Mouse (Mus musculus): ENCODE results near the gene Glt1d1.

Glt1d1 gene

DNA sequence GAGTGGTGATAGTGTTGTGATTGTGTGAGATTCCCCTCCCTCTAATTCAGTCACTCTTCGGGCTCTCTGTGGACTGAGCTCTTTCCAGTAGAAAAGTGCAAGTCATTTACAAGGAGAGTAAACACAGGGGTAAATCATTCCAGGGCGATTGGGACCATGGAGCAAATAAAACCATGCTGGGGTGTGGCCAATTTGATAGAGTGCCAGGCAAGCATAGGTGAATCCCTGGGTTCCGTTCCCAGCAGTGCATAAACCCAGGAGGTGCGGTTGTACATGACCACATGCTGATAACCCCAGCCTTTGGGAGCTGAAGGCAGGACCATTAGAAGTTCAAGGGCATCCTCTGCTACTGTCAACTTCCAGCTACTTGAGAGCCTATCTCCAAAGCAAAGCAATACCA is 1.1 kb downstream of the Glt1d1 start:
- DNase-seq: peak in 1 of 2 experiments; percentile 29

DNA sequence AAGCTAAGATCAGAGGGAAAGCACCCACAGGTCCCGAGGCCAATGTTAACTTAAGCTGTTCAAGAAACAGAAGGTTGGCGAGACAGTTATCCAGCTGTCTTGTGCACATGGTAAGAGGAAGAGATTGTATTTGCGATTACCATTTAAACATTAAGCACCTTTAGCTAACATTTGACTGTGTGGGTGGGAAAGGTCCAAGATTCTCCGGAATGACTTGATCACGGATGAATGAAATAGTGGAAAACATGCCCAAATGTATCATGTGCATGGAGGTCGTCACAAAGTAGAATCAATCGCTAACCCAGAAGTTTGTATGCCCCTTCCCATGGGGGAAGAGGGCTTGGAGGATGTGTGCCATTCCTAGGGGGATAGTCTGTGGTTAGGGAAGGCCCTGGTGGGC is 1.6 kb downstream of the Glt1d1 start:
- DNase-seq: no peak

DNA sequence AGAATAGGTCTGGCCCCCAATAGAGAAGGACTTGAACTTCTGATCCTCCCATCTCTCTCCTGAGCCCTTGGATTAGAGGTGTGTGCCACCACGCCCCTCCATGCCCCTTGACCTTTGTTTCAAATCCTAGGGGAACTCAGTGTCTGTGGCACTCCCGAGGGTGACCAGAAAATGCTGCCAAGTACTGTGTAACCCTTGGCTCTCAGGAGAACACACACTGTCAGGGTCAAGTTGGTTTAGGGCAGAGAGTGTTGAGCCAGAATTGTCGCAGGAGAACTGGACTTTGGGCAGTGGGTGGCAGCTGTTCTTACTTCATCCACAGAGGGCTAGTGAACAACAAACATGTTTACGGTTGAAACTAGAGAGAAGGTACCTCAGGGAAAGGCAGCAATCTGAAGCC is 5.6 kb downstream of the Glt1d1 start:
- DNase-seq: no peak

DNA sequence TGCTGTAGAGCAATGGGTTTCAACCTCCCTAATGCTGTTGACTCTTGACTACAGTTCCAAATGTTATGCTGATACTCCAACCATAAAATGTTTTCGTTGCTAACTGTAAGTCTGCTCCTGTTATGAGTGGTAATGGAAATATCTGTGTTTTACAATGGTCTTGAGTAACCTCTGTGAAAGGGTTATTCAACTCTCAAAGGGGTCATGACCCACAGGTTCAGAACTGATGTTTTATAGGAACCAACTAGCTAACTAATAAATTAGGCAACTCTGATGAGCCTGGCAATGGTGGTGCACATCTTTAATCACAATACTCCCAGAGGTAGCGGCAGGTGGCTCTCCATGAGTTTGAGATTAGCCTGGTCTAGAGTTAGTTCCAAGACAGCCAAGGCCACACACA is 6.1 kb downstream of the Glt1d1 start:
- DNase-seq: no peak

DNA sequence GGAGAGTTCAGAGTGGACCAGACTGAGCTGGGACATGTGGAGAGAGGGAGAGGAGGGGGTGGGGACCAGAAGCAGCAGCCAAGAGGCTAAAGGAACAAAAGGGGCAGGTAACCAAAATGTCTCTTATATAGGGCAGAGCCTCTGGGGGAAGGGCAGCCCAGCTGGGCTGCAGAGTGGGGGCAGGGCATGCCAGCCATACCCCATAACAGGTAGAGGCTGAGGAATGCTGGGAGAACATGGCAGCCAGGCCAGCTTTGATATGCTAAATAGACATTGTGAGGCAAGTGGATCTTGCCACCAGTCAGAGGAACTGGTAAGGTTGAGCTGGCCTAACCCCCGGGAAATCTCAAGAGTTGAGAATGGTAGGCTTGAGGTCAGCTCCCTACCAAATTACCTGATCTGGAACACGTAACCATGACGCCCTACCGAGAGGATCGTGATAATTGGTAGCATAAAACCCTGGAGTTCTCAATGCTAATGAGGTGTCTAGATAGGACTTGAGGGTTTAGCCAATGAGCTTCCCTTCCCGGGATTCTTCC is 7.1 kb downstream of the Glt1d1 start:
- no peak for DNase-seq

DNA sequence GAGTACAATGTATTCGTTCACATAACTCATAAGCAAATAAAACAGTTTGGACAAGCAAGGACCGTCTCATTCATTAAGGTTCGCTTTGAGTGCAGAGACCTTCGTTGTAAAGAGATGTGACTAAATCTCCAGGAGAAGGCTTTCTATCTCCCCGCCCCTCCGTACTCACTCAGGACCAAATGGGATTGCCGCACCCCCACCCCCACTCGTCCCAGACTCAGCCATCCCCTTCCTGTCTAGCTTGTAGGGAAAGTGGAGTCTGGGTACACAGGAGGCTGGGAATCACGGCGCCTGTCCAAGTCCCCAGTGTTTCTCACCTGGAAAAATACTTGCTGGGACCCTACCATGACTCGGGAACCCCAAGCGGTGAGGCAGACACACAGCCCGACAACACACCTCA is 7.6 kb downstream of the Glt1d1 start:
- no peak for DNase-seq

DNA sequence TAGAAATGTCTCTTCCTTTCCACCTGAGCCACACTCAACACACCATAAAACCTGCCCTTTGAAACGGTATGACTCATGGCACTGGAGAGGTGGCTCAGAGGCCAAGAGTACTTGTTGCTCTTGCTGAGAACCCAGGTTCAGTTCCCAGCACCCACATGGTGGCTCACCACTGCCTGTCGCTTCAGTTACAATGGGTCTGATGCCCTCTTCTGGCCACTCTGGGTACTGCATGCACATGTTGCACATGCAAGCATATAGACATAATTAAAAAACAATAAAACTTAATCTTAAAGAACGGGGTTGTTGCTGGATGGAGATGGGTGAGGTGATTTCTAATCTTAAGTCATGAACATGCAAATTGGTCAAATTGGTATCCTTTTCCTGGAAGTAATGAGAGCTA is 8.3 kb downstream of the Glt1d1 start:
- peak in 1 of 2 experiments; percentile 20 for DNase-seq

DNA sequence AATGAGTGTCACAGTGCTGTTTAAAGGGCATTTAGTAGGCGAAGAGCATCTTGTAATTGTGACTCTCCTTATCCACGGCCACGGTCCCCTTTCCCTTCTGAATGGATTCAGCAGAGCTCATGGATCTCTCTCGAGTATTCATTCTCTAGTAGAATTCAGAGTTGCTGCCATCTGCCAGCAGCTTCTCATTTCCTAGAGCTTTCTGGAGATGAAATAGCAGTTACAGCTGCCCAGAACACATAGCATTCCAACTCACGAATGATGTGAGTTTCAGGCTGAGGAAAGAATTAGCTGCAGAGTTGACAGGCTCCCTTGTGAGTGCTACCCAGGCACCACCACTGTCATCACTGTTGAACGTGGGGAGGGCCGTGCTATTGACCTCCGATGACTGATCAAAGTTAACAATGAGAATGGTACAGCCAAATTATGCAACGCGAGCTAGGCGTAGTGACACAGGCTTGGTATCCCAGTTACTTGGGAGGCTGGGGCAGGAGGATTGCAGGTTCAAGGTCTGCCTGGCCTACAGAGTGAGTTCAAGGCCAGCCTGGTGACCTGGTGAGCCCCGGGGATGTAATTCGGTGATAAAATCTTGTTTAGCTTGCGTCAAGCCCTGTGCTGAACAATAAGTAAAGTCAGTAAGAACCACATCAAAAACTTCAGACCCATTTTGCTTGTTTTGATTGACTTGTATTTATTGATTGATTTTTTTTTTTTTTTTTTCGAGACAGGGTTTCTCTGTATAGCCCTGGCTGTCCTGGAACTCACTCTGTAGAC is 9.3 kb downstream of the Glt1d1 start:
- no peak for DNase-seq

DNA sequence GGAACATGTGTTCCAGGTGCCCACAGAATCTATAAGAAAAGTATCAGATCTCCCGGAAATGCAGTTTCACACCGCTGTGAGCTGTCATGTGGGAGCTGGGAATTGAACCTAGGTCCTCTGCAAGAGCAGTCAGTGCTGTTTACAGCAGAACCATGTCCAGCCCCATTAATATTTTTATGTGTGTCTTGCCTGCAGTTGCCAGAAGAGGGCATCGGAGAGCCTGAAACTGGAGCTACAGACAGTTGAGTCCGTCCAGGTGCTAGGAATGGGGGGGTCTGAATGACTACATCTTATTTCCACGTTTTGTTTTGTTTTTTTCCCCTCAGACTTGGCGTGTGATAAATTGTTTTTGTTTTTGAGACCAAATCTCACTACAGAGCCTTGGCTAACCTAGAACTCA is 16.0 kb downstream of the Glt1d1 start:
- peak; percentile 32 to 43 for DNase-seq

DNA sequence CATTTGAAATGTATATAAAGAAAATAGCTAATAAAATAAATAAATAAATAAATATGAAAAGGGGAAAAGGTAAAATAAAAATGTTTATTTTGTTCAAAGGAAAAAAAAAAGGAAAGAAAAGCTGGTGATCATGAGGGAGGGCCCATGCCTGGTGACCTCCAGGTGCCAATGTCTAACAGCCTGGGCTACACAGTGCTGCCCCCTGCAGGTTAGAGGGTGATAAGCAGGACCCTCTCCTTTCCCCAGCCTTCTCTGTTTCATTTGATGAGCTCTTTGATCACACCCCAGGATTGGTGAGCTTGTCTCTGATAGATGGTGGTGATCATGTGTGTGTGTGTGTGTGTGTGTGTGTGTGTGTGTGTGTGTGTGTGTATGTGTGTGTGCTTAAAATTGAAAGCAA is 17.0 kb downstream of the Glt1d1 start:
- peak; percentile 9 to 51 for DNase-seq

DNA sequence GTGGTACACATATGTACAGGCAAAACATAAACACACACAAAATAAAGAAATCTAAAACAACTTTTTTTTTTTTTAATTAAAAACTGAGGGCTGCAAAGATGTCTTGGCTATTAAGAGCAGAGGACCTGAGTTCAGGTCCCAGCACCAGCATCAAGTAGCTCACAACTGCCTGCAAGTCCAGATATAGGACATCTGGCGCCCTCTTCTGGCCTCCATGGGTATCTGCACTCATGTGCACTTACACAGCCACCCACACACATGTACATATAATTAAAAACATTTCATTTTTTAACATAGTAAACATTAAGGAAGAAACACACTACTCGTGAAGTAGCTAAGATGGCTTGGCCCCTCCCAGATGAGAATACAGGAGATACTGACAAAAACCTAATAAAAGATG is 26.2 kb downstream of the Glt1d1 start:
- DNase-seq: no peak

DNA sequence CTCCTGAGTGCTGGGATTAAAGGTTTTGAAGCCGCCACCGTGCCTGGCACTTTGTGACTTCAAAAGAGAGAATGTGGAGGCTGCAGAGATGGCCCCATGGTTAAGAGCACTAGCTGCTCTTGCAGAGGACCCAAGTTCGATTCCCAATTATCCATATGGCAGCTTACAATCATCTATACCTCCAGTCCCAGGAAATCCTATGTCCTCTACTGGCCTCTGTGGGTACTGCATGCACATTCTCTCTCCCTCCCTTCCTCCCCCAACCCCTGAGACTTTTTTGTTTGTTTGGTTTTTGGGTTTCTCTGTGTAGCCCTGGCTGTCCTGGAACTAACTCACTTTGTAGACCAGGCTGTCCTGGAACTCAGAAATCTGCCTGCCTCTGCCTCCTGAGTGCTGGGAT is 27.2 kb downstream of the Glt1d1 start:
- DNase-seq: peak in 1 of 2 experiments; percentile 13

DNA sequence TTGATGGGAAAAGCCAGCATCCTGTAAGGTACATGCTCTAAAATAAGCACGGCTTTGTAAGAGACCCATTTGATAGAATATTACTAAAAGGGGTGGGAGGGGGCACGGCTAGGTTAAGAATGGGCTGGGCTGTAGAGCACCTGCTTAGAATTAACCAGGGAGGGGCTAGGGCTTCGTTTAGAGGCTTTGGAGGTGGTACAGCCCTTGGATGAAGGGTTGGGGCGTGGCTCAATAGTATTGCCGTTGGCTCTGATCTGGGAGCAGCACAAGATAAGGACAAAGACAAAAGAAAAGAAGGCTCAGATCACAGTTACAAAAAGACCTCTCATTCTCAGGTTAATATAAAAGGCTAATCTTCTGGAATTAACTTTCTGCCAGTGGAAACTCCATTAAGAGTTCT is 28.2 kb downstream of the Glt1d1 start:
- DNase-seq: no peak

DNA sequence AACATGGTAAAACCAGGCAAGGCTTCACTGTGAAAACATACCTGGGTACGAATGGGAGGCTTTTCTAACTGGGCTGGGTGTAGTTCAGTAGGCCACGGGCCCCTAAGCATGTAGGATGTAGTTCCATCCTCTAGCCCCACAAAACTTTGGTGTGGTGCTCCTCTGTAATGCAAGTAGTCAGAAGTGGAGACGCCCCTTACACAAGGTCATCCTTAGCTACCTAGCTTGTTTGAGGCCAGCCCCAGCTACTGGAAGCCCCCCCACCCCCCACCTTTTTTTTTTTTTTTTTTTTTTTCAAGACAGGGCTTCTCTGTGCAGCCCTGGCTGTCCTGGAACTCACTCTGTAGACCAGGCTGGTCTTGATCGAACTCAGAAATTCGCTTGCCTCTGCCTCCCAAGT is 28.9 kb downstream of the Glt1d1 start:
- no peak for DNase-seq

DNA sequence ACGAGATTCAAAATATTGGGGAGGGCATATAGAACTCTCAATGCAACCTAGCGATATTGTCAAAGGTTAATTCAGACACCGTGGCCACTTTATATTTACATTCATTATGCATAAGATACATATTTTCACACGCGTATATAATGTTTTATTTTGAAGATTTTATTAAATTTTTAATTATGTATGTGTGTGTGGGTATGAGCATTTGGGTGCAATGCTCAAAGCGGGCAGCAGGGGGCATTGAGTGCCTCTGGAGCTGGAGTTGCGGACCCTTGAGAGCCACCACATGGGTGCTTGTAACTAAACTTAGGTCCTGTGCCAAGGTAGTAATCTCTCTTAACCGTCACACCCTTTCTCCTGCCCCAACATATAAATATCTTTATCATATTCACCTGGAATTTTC is 41.9 kb downstream of the Glt1d1 start:
- peak in 1 of 2 experiments; percentile 16 for DNase-seq

DNA sequence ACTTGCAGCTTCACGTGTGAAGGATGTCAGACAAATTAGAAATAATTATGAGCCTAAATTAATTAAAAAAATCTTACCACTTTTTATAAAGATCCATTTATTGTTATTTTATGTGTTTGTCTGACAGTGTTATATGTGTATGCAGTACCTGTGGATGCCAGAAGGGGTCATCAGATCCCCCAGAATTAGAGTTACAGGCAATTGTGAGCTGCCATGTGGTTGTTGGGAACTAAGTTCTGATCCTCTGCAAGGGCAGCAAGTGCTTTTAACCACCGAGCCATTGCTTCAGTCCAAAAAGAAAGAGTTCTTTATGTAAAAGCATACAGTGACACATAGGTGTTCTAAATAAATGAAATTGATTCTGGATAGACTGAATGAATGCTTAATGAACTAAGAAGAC is 45.5 kb downstream of the Glt1d1 start:
- no peak for DNase-seq

DNA sequence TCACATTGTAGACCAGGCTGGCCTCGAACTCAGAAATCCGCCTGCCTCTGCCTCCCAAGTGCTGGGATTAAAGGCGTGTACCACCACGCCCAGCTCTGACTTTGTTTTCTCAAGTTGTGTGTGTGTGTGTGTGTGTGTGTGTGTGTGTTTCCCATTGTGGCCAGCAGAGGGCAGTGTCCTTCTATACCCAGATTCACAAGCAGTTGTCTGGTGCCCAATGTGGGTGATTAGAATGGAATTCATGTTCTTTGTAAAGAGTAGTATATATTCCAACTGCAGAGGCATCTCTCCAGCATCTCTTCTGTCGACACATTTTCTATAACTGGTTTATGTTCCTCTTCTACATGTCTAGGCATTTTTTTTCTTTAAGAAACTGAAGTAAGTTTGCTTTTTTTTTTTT is 46.4 kb downstream of the Glt1d1 start:
- peak; percentile 4 to 24 for DNase-seq

DNA sequence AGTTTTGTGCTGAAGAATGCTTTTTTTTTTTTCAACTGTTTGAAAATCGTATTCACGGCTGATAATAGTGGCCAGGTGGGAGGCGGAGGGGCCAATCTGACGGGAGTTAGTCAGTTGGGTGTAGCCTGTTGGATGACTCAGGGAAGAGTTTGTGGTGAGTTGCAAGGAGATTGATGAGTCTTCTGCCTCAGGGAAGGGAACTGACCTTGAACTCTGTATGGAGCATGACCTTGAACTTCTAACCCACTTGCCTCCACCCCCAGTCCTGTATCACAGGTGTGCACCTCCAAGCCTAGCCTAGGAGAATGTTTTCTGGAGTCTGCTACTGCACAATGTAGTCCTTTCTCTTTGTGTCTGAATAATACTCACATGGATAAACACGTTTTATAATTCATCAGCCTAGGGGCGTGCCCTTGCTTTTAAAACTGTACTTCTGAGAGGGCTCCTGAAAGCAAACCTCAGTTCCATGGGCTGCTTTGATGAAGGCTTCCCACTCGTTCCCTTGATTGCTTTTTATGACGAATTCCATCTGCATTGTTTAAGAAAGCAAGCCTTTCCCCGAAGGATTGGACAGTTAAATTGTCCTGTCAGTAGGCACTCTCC is 56.6 kb downstream of the Glt1d1 start:
- DNase-seq: no peak

DNA sequence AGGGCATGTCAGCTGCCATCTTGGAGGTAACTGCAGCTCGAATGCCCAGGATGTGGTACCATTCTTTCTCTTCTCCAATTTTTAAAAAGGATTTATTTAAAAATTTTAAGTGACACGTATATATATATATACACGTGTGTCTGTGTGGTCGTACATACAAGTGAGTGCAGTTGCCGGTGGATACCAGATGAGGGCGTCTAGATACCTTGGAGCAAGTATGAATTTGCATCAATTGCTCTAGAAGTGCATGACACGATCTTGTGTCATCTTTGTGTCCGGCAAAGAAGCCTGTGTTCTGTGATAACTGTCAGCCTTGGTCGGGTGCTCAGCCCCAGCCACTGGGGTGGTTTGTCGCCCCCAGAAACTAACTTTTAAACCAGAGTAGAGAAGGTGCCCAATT is 59.0 kb downstream of the Glt1d1 start:
- DNase-seq: no peak

DNA sequence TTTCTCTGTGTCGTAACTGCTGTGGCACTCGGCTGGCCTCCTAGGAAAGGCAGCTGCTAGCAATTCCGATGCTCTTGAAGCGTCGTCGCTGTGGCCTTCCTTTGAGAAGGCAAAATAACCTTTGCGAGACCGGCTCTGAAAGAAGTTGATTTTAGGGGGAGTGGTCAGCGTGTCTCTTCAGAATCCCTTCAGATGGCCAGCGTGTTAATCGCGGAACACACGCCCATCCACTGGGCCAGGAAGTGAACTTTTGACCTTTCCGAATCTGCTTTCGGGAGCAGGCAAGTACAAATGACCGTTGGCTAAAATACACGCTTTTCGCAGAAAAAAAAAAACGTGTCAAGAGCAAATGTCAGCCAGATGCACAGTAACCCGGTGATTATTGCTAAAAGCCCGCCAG is 59.5 kb downstream of the Glt1d1 start:
- DNase-seq: no peak

DNA sequence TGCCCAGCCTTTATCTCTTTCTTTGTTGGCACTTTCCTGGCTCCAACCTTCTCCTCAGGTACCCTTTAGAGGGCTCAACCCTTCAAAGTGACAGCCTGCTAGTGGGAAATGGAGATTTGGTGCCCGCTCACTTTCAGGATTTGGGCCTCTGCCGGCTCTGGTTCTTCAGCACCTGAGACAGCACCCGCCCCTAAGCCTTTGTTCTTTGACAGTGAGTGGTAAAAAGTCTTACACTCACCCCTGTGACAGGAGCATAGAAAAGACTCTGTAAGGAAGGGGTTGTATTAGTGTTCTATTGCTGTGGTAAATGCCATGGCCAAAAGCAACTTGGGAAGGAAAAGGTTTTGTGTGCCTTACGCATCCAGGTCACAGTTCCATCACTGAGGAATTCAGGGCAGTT is 63.8 kb downstream of the Glt1d1 start:
- no peak for DNase-seq

DNA sequence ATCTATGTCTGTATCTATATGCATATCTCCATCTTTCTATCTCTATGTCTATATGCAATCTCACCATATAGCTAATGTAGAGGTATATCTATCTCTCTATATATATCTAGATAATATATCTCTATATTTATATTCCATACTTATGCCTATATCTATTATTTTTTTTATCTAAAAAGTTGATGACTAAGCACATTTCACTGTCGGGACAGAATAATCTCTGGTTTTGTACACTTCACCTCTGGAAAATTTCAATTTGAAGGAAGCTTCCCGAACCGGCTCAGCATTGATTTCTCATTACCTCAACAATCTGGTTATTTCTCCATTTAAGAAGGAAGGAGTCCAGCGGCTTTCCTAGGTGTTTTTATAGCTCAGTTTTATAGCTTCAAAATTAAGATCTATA is 64.5 kb downstream of the Glt1d1 start:
- DNase-seq: no peak

DNA sequence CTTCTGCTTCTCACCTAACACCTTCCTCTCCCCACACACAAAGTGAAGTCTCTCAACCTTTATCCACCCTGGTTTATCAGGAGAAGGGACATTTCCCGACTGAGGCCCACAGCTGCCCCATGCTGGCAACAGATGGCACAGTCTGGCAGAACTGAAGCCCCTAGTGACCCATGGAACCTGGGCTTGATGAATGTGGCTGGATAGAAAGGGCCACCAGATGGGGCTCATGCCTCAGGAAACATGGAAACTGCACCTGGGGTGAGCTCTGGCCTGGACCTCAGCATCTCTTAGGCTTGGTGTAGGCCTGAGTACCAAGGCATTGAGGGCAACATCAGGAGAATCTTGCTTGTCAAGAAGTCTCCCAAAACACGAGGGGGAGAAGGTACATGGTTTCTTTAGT is 66.5 kb downstream of the Glt1d1 start:
- DNase-seq: peak; percentile 59

DNA sequence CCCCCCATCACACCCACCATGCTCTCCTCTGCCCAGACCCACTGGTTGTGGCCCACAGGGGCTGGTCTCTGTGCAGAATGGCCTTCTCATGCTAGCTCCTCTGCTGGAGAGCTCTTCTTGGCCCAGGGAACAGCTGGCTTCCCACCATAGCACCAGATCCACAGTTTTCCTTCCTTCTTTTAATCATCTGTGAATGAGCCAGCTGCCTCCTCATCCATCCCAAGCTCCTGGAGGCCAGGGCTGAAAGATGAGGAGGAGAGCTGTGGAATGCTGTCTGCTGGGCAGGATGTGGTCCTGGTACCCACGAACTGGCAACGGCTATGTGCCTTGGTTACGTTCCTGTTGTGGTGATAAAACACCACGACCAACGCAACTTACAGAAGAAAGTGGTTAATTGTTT is 67.6 kb downstream of the Glt1d1 start:
- no peak for DNase-seq

DNA sequence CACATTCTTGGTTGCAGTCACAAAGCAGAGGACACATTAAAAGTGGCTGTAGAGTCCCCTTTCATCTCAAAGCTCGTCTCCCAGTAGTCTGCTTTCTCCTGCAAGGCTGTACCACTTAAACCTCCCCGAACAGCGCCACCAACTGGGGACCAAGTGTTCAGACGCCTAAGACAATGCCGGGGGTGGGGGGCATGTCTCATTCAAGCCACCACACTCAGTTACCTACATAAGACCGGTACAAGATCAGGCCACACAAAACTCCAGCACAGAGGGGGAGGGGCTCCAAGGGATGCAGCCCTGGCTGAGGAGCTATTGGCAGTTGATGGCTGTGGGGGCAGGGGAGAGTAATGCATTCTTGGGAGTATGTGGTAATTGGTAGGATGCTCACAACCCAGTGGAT is 68.1 kb downstream of the Glt1d1 start:
- DNase-seq: peak in 1 of 2 experiments; percentile 21

Measured in cerebellum, postnatal 14 days (tissue).